Mouse (Mus musculus): ENCODE data around the gene Notch2.

- no peak for TF ChIP-seq POLR2A (IDR thresholded peaks at IDR 0.05; ENCODE audit: borderline replicate concordance, control insufficient read depth, low read depth, low read length)
- no peak for TF ChIP-seq CTCF (IDR thresholded peaks at IDR 0.05; ENCODE audit: control insufficient read depth, insufficient read depth, low read length)
Observed at GRCm38 (mm10) chr3:98106115-98106514, 92.8 kb downstream of the Notch2 start.

Measured in bone marrow, adult 2 months (tissue).